Mouse (Mus musculus) retina, postnatal 1 day (tissue): ENCODE measurements at regions not wholly inside any gene's neighbourhood (a gene's known extent, or its start where the extent isn't known, plus 50 kb on each side); places are given as distances from the start of the nearest gene placed in this dataset.
A peak's percentile ranks its signal among the peaks of the same experiment; 100 is the strongest.
"Not testable (repeated sequence)": the region's sequence is repeated elsewhere in the genome, so short reads cannot be mapped to it uniquely, and the experiment has no call there.

Experiments
- DNase-seq: peaks from one replicate; pipeline ENCODE4 v3.0.0-alpha.2; 2012

GRCm38 (mm10) chr3:65608385-65608784 is 57.6 kb upstream of the Lekr1 start:
- peak; percentile 14 for DNase-seq

- DNase-seq: peak; percentile 71
Observed at GRCm38 (mm10) chr3:65611712-65612111, 54.3 kb upstream of the Lekr1 start.

- DNase-seq: no peak
Observed at GRCm38 (mm10) chr3:65612387-65612786, 53.6 kb upstream of the Lekr1 start.

- no peak for DNase-seq
Observed at GRCm38 (mm10) chr3:65612968-65613367, 53.1 kb upstream of the Lekr1 start.

GRCm38 (mm10) chr3:65614901-65615300 is 51.1 kb upstream of the Lekr1 start:
- not testable (repeated sequence) for DNase-seq
